In genomic region chr4:134674970-134675369, GRCm38 (mm10) we compare ENCODE assay signal across 18 mouse cellular contexts.
DNase-seq lines count a peak whose midpoint lies in the region.
"Had no signal": no experiment of that assay in that cellular context is flagged by ENCODE, and none has a peak within 500 bp of the region (broad histone marks: within the 10 kb centered on the region; RNA-seq: fewer than 3 reads in every experiment).

No protein-coding gene starts in this region.

- DNase-seq in embryo, embryonic 10 days (ENCODE audit: low spot score): peak; percentile 18
- no peak for DNase-seq in embryo, embryonic 9.5 days (ENCODE audit: extremely low spot score)
- peak; percentile 32 for DNase-seq in kidney, adult 11 months
- no peak for DNase-seq in kidney, adult 18-20 months
- DNase-seq in brain, adult 2 months (ENCODE audit: low read depth, low spot score): peak; percentile 83
- DNase-seq in cerebellum, postnatal 14 days: peak; percentile 33 to 38
- no peak for DNase-seq in testis, postnatal 14 days (ENCODE audit: low spot score)
- DNase-seq: adrenal gland, postnatal 36 days; B cell, adult 2 months; gastrocnemius, postnatal 36 days; heart, adult 2 months; kidney, adult 8-10 months; left cerebral cortex, postnatal 4 days; lung, embryonic 14.5 days; lung, postnatal 36 days; midbrain, embryonic 14.5 days; thymus, adult 18-20 months; thymus, postnatal 36 days had no signal

Comparison
In these comparisons a context has a peak if more than half of its experiments do, and no peak if none do; other contexts are left out.
1. DNase-seq: peak in embryo, embryonic 10 days (single experiment), kidney, adult 11 months (single experiment), brain, adult 2 months (single experiment) and cerebellum, postnatal 14 days (2 of 2); none in embryo, embryonic 9.5 days (single experiment), kidney, adult 18-20 months (single experiment) and testis, postnatal 14 days (single experiment).